Mouse (Mus musculus) midbrain, embryonic 14.5 days (tissue): ENCODE results near the gene Ttc7. TPM values are rescaled to one million over a fixed set of nuclear protein-coding genes. Genes with fewer than 3 reads are reported as not detected.
A peak's percentile ranks its signal among the peaks of the same experiment; 100 is the strongest.

ENCODE experiments used
- ATAC-seq: fragments of 200-750 bp; cut with Nextera tagmentation; 2 replicates; pipeline ENCODE4 v1.8.0; 2017; ENCODE audit warnings: moderate number of reproducible peaks, moderate library complexity; ENCODE audit not compliant: low FRiP score, low TSS enrichment
- DNase-seq: peaks from one replicate; pipeline ENCODE4 v3.0.0-alpha.2; 2015
- H3K27ac ChIP-seq: fragments of 300-500 bp; sonication (generic); replicated peaks from 2 replicates; pipeline ENCODE4 v1.5.1; 2014; ENCODE audit warnings: mild to moderate bottlenecking, low read depth, low read length, moderate library complexity
- H3K27me3 ChIP-seq: fragments of 300-500 bp; sonication (generic); 2 replicates; pipeline ENCODE4 v1.6.1; 2014; ENCODE audit warnings: low read length, control low read depth, mixed read lengths; ENCODE audit not compliant: control insufficient read depth, insufficient read depth
- H3K36me3 ChIP-seq: fragments of 300-500 bp; sonication (generic); 2 replicates; pipeline ENCODE4 v1.6.1; 2014; ENCODE audit warnings: low read length, control low read depth; ENCODE audit not compliant: control insufficient read depth, insufficient read depth
- H3K4me1 ChIP-seq: fragments of 300-500 bp; sonication (generic); 2 replicates; pipeline ENCODE4 v1.6.1; 2014; ENCODE audit warnings: mild to moderate bottlenecking, antibody characterized with exemption, low read length, control low read depth; ENCODE audit not compliant: control insufficient read depth, insufficient read depth
- H3K4me2 ChIP-seq: fragments of 300-500 bp; sonication (generic); 2 replicates; pipeline ENCODE4 v1.6.1; 2014; ENCODE audit warnings: mild to moderate bottlenecking, low read length, moderate library complexity
- H3K4me3 ChIP-seq: fragments of 300-500 bp; sonication (generic); replicated peaks from 2 replicates; pipeline ENCODE4 v1.5.1; 2014; ENCODE audit warnings: low read depth, low read length
- H3K9ac ChIP-seq: fragments of 300-500 bp; sonication (generic); replicated peaks from 2 replicates; pipeline ENCODE4 v1.6.1; 2014; ENCODE audit warnings: mild to moderate bottlenecking, low read length, moderate library complexity
- H3K9me3 ChIP-seq: fragments of 300-500 bp; sonication (generic); 2 replicates; pipeline ENCODE4 v1.6.1; 2016; ENCODE audit warnings: low read length, control low read depth, mixed read lengths; ENCODE audit not compliant: control insufficient read depth
- WGBS: fragments of 180-500 bp; shearing (Covaris S2); extraction: QIAGEN DNeasy Blood & Tissue Kit; methylation state at CpG from one replicate; pipeline ENCODE4 v1.1.7; 2014; 5-methylcytosine and 5-hydroxymethylcytosine counted together
- polyA plus RNA-seq: library from polyadenylated mRNA; unstranded; fragments of >200 nt; fragmentation: Nextera tagmentation; extraction: Ambion mirVana; gene quantifications from 2 replicates; pipeline ENCODE4 v1.2.1, GENCODE M21; 2014

Gene Ttc7
- polyA plus RNA-seq, 1 experiment from 2014 or later: 3.6 TPM

DNA sequence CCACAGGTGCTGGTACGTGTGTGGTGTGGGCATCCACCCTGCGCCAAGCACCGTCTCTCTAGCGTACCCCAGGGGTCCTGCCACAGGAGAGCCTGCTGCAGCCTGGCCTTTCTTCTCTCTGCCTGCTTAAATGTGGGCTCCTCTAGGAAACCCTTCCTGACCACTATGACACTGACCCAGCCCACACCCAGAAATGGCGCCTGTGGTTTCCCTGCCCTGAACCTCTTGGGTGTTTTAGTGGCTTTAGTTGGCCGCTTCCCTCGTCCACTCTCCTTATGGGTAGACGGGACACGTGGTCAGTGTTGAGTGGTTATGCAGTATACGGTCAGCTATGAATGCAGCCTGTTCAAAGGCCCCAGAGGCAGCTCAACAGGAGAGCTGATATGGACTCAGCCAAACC is 85.8 kb downstream of the Ttc7 start:
- 84% methylated on average over 10 of the region's 10 CpGs for WGBS

DNA sequence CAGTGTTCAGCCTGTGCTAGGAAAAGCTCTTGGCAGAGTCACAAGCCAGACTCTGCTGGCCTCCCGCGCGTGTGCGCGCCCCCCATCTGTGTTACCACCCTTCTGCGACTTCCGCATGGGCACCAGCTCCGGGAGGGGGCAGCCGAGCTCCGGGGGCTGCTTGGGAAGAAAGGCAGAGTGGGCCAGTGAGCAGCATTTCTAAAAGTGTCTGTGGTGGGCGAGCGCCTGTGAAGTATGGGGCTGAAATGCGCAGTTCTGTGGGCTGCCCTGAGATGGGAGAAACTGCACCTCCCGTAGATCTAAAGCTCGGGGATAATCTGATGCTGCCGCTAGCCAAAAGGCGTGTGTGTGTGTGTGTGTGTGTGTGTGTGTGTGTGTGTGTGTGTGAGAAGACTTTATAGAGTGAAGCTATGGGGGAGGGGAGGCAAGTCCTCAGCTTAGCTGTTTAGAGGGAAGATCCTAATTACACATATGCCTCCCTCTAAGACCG is 86.6 kb downstream of the Ttc7 start:
- Histone ChIP-seq H3K9ac (no peak overlapping the region), H3K36me3 (no peaks in the 10 kb centered on the region), H3K4me1 (peaks cover 24% of the 10 kb centered on the region), H3K27ac (no peak overlapping the region), H3K9me3 (no peaks in the 10 kb centered on the region), H3K27me3 (no peaks in the 10 kb centered on the region), H3K4me3 (no peak overlapping the region), H3K4me2 (no peak overlapping the region)
- ATAC-seq (no peak), DNase-seq (peak; percentile 60)
- WGBS: 61% methylated on average over 18 of the region's 18 CpGs

More for the DNA sequence above, 85.8 kb downstream of the Ttc7 start:
- Histone ChIP-seq H3K36me3 (no peaks in the 10 kb centered on the region), H3K4me1 (peaks cover 24% of the 10 kb centered on the region), H3K9me3 (no peaks in the 10 kb centered on the region), H3K27me3 (no peaks in the 10 kb centered on the region), H3K27ac (no peak overlapping the region), H3K4me2 (no peak overlapping the region), H3K9ac (no peak overlapping the region), H3K4me3 (no peak overlapping the region)
- DNase-seq: no peak
- no peak for ATAC-seq

DNA sequence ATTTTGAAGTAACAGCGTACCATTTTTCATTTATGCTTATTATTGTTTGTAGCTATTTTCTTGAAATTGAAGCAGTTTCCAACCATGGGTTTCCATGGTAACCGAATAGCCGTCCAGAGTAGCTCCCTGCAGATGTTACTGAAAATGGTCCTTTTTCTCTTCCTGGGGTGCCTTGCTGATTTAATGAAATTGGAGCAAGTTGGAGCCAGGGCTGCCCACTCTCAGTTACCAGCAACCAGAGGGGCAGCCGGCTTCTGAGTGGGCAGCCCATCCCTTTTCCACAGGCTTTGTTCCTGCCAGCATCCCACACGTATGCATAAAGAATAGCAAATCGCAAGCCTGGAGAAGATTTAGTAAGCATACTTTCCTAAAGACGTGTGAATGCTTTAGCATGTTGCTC is 89.5 kb downstream of the Ttc7 start:
- DNase-seq: peak; percentile 74
- ATAC-seq: no peak

DNA sequence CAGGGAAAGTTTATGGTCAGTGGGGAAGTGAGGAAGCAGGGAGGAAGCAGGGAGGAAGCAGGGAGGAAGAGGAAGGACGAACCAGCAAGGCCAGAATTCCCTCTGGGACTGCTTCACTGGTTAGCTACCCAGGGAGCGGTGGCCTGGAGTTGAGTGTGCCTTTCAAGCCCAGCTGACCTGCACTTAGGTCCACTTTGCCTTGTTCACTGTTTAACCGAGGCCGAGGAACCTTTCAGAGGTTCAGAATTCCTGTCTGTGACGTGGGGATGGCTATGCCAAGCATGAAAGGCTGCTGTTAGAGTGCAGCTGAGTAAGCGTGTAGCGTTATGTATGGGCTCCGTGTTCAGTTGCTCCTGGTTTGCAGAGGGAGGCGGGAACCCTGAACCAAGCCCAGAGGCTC is 90.6 kb downstream of the Ttc7 start:
- ATAC-seq (no peak), DNase-seq (no peak)
- Histone ChIP-seq H3K9me3 (no peaks in the 10 kb centered on the region), H3K4me1 (peaks cover 28% of the 10 kb centered on the region), H3K4me3 (no peak overlapping the region), H3K27me3 (no peaks in the 10 kb centered on the region), H3K9ac (no peak overlapping the region), H3K36me3 (no peaks in the 10 kb centered on the region), H3K27ac (no peak overlapping the region), H3K4me2 (no peak overlapping the region)
- 90% methylated on average over 9 of the region's 9 CpGs for WGBS

More for the DNA sequence above, 89.5 kb downstream of the Ttc7 start:
- Histone ChIP-seq H3K27me3 (no peaks in the 10 kb centered on the region), H3K4me3 (no peak overlapping the region), H3K4me2 (no peak overlapping the region), H3K36me3 (no peaks in the 10 kb centered on the region), H3K4me1 (peaks cover 24% of the 10 kb centered on the region), H3K27ac (peak overlapping the region; percentile 70), H3K9ac (no peak overlapping the region), H3K9me3 (no peaks in the 10 kb centered on the region)
- WGBS: 63% methylated on average over 7 of the region's 7 CpGs

DNA sequence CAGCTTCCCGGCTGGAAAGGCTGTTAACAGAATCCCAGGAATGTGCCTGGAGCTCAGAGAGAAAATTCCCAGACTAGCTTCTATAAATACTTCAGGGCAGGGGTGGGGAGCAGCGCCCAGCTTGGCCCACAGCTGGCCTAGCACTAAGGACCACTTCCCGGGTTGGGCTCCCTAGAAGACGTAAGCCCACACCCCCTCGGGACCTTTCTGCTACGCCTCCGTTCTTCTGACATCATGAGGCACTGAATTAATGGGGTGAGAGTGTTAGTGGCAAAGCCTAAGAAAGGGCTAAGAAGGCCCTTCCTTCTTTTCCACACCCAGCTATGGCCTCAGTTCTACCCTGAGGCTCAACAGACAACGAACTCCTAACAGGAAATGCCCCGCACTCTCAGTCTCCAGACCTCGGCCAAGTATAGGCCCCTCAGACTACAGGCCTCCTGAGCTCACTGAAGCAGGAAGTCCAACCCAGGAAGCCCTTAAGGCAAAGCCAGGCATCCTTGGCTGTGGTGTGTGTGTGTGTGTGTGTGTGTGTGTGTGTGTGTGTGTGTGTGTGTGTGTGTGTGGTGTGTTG is 93.3 kb downstream of the Ttc7 start:
- no peak overlapping the region for H3K9ac ChIP-seq
- H3K9me3 ChIP-seq: no peaks in the 10 kb centered on the region
- H3K4me3 ChIP-seq: no peak overlapping the region
- H3K36me3 ChIP-seq: no peaks in the 10 kb centered on the region
- no peak for ATAC-seq
- H3K27me3 ChIP-seq: no peaks in the 10 kb centered on the region
- WGBS: 71% methylated on average over 10 of the region's 10 CpGs
- H3K4me2 ChIP-seq: no peak overlapping the region
- H3K27ac ChIP-seq: no peak overlapping the region
- peaks cover 43% of the 10 kb centered on the region for H3K4me1 ChIP-seq
- peak; percentile 27 for DNase-seq

DNA sequence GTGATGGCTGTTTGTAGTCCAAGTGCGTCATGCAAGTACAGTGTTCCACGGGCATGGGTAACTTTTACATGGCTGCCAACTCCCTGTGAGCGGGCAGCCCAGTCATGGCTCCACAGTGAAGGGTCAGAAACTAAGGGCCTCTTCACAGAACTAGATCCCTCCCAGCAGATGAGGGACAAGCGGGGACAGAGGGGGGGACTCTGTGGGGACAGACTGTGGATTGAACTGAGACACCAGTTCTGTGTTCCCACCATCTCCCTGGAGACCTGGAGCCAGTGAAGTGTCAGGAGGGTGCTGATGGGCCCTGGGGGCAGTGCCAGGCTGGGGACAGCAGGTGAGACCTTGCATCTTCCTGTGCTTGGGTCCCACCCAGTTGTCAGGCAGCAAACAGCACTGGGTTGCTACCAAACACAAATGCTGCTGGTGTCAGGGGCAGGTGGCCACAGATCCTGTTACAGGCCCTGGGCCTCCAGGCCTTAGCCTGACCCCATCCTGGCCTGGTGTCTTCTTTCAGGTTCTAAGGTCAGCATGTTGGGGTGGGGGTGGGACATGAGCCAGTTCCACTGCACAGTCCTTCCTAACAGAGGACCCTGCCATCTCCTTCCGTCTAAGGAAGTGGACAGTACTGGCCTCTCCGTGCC is 94.3 kb downstream of the Ttc7 start:
- no peak overlapping the region for H3K27ac ChIP-seq
- no peak overlapping the region for H3K4me3 ChIP-seq
- ATAC-seq (no peak), DNase-seq (no peak)
- no peaks in the 10 kb centered on the region for H3K36me3 ChIP-seq
- peaks cover 41% of the 10 kb centered on the region for H3K4me1 ChIP-seq
- WGBS: 91% methylated on average over 6 of the region's 6 CpGs
- no peak overlapping the region for H3K9ac ChIP-seq
- H3K4me2 ChIP-seq: no peak overlapping the region
- no peaks in the 10 kb centered on the region for H3K9me3 ChIP-seq
- no peaks in the 10 kb centered on the region for H3K27me3 ChIP-seq

DNA sequence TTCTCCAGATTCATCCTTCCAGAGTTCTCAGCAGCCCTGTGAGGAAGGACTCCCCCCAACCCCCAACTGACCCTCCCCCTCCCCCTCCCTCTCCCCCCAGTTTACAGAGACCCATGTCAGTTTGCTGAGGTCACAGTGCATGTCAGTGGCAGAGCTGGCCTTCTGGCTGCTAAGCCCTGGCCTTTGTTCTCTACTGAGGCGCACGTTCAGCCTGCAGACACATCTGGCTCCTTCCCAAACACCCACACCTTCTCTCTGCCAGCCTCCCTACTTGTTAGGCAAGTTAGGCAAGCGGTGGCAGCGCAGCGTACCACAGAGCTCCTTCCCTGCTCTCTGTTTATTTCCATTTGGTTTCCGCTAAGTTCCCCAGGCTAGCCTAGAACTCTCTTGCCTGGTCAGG is 94.8 kb downstream of the Ttc7 start:
- no peak for ATAC-seq
- H3K4me3 ChIP-seq: no peak overlapping the region
- H3K27me3 ChIP-seq: no peaks in the 10 kb centered on the region
- no peak overlapping the region for H3K9ac ChIP-seq
- no peaks in the 10 kb centered on the region for H3K36me3 ChIP-seq
- WGBS: 65% methylated on average over 6 of the region's 6 CpGs
- no peak overlapping the region for H3K27ac ChIP-seq
- DNase-seq: peak; percentile 45
- no peaks in the 10 kb centered on the region for H3K9me3 ChIP-seq
- H3K4me2 ChIP-seq: no peak overlapping the region
- peaks cover 35% of the 10 kb centered on the region for H3K4me1 ChIP-seq

DNA sequence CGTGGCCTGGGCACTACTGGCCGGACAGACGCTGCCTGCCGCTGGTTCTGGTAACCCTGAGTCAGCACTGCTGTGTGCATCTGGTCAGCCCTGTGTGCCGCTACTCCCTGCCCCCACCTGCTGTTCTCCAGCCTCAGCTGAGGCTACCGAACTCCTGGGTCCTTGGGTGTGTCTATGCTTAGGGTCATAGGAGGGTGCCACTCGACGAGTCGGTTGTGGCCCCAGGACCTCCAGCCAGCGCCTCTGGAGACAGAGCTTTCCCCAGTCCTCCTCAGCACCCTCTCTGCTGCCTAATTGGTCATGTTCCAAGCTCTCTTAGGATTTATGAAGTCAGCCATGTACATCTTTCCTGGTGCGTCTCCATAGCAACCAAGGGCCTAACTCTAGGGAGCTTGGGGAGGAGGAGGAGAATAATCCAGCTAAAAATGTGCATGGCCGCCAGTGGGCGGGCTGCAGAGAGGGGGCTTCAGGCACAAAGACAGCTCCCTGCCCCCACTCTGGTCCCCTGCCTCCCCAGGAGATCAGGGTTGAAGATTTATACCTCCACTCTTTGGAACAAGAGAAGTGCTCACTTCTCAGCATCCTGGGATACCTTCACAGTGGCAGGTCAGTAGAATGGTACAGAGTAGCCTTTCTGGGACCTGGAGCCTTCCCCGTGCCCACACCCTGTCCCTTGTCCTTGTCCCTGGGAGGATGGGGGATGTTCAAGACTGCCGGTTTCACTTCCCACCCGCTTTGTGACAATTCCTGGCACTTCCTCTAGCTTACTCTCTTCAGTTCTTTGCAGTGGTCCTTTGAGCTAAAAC is 95.9 kb downstream of the Ttc7 start:
- Histone ChIP-seq H3K4me3 (no peak overlapping the region), H3K36me3 (no peaks in the 10 kb centered on the region), H3K9ac (no peak overlapping the region), H3K27me3 (no peaks in the 10 kb centered on the region), H3K27ac (peak overlapping the region; percentile 76), H3K9me3 (no peaks in the 10 kb centered on the region), H3K4me1 (peaks cover 32% of the 10 kb centered on the region), H3K4me2 (0 out of 2 replicates have a peak overlapping the region, but pooled peaks have one; percentile 24)
- peak; percentile 56; the same call in 1 of the 2 replicates for ATAC-seq
- DNase-seq: peak; percentile 86
- WGBS: 26% methylated on average over 16 of the region's 16 CpGs
